Mouse (Mus musculus) erythroblast, adult 5-6 weeks (primary cell): ENCODE measurements around the gene Pde4b. TPM values are rescaled to one million over a fixed set of nuclear protein-coding genes. Genes with fewer than 3 reads are reported as not detected.

ENCODE experiments used
- ATAC-seq: replicated peaks from 2 replicates; pipeline ENCODE4 v1.8.0; 2016; ENCODE audit warnings: moderate number of reproducible peaks, mild to moderate bottlenecking, moderate TSS enrichment, inconsistent platforms; ENCODE audit not compliant: poor library complexity, low FRiP score, severe bottlenecking
- total RNA-seq, 2 experiments: library from RNA; stranded (forward) in 1 of 2; stranded (reverse) in 1 of 2; fragments of 150-400 nt in 1 of 2; fragments of 200-764, 138-1000 nt in 1 of 2; gene quantifications; 2 replicates each; pipeline versions ENCODE4 v1.2.3 to v1.2.4; 2015 to 2017; ENCODE audit warnings: low replicate concordance in 2 of 2

The Pde4b gene
- total RNA-seq, 2 experiments from 2014 or later = 2.3 to 5.4 TPM

DNA sequence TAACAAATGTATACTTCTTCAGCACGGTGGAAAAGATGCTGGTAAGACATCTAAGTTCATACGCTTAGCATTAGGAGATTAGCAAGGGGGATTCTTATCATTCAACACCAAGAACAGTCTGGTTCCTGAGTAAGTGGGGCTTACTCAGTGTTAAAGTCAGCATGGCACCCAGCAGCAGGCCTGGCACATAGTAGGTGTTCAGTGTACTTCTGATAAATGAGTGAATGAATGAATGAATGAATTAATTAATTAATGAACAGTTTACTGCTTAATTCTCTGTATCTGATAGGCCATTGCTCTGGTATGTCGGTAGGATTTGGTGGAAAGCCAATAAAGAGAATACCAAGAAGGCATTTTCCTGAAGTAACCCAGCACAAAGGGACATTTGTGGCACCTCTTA lies 476.9 kb downstream of the Pde4b start:
- ATAC-seq = no peak

DNA sequence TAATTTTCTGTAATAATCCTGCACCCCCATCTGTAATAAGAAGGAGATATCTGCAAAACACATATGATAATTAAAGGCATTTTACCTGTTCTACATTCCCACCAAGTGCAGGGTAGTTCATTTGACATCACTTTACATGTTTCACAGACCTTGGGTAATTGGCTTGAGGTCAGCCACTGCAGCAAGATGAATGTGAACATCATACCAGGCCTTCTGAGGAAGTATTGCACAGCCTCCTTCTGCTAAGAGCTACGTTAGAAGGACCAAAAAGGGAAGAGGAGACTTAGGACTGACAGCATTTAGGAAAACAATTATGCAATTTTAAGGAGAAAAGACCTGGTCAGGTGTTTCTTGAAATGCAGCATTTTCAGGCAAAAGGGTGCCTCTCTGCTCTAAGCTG lies 479.1 kb downstream of the Pde4b start:
- ATAC-seq = no peak

DNA sequence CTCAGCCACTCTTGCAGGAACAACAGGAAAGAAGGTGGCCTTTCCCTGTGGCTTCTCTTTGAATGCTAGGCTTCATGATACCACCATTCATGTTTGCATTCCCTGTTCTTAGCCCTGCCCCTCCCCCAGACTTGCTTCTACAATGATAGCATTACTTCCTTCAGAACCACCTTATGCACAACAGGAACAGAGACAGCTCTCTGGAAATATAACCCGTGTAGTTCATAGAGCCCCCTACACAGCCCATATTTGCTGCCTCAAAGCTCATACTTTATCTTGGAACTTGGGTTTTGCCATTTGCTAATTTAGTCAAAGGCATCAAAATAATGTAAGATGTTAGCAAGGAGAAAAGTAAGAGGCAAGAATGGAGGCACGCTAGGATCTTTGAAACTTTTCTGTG lies 479.8 kb downstream of the Pde4b start:
- ATAC-seq = no peak

DNA sequence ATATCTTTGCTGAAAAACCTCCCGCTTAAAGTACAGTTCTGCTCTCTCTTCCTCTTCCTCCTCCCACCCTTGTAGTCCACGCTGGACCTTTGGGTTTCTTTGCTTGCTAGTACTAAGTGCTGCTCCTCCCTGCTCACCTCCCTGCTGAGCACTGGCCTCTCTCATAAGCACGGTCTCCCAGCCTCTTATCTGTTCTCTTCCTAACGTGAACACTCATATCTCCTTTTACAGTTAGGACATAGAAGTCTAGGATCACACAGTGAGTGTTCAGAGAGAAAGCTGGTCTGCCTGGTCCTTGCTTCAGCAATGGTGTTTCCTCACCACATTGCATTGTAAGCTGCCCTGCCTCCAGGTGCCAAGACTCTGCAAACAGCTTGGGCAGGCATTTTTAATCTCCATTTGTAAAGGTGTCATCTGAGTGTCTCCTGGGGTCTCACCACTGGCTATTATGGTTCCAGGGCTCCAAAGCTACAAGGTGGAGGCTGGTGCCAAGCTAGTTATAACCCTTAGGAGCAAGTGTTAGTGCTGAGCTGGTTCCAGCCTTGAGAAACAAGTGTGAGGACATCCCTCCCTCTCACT lies 480.4 kb downstream of the Pde4b start:
- no peak for ATAC-seq

DNA sequence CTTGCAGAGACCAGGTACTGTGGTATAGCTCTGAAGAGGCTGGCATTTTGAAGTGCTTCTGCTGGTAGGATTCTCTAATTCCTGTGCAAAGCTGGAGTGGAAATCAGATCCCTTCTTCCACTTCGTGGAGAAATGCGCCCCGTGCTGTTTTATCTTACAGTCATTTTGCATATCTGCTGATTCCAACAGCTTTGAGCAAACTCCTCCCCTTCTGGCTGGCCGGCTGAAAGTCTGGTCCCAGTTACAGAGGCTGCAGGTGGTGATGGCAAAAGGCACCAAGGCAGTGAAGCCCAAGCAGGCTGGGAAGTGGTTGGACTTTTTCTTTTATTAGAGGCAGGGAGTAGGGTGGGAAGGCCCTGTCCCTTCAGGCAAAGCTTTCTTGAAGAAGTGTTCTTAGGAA lies 481.2 kb downstream of the Pde4b start:
- ATAC-seq = no peak

DNA sequence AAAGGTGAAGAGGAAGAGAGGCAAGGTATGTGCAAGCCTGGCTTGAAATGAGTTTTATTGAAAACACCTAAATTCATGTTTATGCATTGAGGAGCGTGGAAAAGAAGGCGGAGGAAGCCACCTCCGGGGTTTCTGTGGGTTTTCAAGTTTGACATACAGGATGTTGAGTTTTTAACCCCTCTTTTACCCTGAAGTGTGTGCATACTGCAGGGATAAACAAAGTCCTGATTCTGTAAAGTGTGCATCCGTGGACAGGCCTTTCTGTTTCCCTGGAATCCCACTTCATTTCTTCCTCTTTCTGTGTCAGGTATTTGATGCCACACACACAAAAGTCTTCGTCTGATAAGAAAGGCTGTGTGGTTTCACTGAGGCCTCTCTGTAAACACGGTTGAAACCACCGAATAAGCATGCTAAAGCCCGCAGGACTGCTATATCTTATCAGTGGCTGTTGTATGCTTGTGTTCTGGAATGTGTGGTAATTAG lies 481.8 kb downstream of the Pde4b start:
- ATAC-seq = no peak

DNA sequence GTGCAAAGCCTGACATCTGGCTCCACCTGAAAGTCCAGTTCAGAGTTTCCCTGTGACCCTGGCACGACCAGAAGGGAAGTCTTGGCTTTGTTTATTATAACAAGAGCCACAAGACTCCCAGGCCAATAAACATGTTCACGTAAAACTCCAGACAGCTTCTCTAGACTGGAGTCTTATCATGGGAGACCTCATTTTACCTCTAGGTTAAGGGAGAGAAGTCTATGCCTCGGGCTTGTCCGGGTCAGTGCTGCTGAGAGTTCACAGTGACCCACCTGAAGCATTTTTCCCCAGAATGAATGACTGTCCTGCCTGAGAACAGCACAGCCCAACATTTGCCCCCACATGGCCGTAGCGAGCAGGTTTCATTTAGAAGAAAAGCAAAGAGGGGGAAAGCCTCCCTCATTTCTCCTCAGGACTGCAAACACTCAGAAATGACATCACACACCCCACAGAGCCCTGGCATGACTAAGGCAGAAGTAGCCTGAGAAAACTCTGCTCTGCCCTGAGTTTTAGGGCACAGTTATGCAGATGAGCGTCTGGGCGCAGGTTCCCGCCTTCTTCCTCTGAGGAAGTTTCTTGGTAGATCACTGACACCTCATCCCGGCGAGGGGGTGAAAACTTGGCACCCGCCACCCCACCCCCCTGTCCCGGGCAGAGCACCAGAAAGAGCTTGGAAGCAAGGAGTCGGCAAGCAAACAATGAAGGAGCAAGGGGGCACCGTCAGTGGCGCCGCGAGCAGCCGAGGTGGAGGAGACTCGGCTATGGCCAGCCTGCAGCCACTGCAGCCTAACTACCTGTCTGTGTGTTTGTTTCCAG lies 482.8 kb downstream of the Pde4b start:
- ATAC-seq = peak; percentile 77

DNA sequence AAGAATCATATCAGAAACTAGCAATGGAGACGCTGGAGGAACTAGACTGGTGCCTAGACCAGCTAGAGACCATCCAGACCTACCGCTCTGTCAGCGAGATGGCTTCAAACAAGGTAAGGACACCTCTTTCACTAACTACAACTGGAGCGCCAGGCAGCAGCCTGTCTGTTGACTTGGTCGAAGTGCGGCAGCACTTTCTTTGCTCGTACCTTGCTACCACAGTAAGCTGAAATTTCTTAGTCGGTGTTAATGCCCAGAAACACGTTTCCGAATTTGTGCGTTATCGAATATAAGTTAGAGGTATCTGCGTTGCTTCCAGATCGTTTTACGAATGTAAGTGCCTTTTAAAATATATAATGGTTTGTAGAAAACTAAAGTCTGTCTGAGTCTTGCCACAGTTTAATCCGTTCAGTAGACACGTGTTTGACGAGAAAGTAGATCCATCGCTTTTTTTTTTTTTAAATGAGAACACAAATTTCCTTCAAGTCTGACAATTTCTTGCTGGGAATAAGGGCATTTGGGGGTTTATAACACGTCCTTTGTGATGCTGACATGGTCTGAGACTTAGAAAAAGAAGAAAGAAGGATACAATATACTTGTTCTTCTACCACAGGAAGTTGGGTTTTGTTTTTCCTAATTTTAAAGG lies 483.5 kb downstream of the Pde4b start:
- peak; percentile 61; the same call in 1 of the 2 replicates for ATAC-seq

DNA sequence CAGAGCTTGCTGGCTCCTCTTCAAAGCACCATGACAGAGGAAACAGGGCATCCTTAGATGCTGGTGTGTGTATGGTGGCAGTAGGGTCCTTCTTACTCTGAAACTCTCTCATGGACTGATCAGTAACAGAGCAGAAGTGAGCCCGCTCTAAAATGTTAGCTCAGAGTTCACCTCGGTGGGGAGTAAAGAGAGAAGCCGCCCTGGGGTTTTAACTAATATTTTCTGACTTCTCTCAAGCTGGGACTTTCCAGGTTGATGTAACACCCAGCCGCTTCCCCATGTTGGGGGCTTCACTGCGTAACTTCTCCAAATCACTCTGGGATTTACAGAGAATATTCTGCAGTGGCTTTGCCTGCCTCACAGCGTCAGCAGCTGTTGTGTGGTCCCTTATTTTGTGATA lies 484.7 kb downstream of the Pde4b start:
- ATAC-seq = no peak

DNA sequence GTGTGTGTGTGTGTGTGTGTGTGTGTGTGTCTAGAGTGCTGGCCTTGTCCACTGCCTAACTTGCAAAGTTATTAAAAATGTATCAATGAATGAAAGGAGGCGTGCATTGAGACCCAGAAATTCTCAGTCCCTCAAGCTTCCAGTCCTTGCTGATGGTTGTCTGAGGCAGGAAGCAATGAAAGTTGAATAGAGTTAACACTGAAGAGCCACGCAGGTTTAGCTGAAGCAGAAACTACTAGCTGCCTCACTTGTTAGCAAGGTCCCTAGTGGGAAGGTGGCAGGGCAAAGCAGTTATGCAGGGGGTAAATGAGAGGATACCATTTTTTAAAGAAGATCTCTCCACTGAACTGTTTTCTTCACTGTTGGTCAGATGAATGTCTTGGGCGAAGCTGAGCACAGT lies 485.2 kb downstream of the Pde4b start:
- ATAC-seq = no peak

DNA sequence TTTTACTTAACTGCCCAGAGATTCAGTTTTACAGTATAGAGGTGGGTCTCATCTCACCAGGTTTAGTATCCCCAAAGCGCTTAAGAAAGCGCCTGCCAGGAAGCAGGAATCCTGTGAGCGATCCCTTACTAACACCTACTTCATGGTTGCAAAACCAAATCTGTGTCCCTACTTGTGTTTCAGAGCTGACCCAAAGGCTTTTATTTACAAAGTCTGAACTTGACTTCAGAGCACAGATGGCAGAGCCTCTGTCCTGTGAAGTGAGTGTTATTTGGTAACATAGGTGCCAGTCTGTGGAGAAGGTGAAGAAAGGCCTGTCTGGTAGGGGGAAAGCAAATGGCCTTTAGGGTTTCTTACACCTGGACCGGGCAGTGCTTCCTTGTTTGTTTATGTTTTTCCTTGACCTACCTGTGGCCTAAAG lies 486.0 kb downstream of the Pde4b start:
- no peak for ATAC-seq

DNA sequence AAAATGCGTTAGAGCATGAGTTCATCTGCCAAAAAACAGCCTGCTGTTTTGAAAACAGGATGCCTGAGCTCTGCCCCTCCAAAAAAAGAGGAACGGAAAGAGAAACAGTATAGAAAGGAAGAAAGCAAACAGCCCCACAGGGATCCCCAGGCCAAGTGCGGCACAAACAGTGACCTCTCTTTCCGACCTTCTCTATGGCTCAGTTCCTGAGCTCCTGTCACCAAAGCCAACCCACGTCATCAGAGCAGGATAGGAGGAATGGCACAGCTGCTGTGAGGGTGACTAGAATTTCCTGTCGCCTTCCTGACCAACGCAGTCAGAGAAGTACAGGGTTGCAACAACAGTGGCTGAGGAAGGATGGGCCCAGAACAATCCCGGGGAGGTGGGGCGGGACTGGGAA lies 486.9 kb downstream of the Pde4b start:
- ATAC-seq = no peak

DNA sequence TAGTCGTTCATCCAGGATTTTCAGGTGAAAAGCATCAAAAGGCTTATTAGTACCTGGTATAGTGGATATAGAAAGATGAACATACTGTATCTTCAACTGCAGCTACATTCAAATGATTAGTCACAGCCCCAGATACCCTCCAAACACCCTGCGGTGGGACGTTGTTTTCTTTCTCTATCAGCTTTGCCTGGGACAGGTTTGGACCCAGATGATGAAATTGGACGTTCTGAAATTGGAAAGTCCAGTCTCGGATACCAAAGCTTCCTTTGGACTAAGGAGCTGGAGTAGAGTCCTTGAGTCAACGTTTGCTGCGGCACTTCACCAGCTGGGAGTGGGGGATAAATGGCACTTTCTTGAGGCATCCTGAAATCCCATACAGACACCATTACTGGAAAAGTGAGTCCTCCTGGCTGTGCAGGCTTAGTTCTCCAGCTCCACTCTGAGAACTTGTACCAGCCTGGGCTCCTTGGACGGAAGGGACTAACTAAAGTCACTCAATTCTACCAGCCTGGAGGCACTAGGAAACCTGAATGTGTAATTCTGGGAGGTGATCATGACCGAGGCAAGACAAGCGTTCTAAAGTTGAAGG lies 487.4 kb downstream of the Pde4b start:
- no peak for ATAC-seq

DNA sequence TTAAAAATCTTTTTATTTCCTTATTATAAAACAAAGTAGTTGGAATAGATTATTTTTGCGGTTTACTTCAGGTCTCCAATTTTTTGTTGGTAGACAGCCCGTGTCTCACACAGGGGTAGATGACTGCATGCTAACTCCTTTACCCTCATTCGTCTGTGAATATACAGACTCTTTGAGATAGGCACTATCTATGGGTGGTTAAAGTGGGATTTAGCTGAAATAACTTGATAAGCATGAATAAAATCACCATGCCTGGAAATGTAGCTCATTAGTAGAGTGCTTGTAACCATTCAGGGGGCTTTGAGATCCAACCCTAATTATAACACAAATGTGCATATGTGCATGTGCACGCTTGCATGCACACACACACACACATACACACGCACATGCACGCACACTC lies 488.8 kb downstream of the Pde4b start:
- ATAC-seq = no peak

DNA sequence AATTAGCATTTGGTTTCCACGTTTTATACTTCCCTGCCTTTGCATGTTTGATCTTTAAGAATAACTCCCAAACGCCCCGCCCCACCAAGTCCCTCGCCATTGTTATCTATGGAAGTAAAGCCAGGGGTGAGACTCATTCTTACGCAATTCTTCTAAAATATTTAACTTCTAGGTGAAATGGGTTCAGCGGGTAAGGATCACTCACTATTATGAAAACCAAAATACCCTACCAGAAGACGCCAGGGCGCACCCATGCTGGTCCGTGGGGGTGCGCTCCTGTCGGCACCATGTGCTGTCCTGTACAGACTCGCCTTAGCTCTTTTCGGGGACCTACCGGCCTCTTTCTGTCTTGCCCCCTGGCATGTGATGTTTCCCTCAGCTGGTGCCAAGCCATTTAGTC lies 490.3 kb downstream of the Pde4b start:
- no peak for ATAC-seq

DNA sequence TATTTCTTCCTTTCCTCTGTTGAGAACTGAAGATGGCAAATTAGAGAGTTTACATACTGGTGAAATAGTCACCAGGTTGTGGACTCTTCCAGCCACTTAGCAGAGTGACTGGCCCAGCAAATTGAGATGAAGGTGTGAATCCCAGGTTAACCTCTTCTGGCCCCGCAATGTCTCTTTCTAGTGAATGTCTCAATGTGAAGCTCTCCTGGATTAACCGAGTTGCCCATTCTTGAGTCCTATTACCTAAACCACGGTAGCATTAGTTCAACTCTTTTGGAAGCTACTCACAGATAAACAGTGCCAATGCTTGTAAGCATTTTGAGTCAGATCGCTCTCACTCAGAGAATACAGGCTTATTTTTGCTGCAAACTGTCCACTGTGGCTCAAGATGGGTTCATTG lies 491.7 kb downstream of the Pde4b start:
- ATAC-seq = no peak

DNA sequence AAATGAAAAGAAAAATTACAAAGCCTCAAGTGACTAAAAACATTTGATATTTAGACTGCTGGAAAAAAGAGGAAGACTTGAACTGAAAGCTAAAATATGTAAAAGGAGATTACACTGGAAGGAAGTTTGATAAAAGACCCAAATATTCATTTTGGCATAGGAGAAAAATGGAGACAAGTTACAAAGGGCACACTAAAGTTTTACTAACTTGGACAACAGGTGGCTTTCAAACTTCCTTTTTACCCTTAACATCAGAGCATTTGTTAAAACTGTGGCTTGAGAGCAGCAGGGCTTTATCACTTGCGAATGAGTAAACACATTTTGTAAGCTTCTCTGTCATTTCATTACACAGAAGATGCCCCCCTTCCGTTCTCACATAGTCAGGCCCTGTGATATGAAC lies 492.4 kb downstream of the Pde4b start:
- no peak for ATAC-seq

DNA sequence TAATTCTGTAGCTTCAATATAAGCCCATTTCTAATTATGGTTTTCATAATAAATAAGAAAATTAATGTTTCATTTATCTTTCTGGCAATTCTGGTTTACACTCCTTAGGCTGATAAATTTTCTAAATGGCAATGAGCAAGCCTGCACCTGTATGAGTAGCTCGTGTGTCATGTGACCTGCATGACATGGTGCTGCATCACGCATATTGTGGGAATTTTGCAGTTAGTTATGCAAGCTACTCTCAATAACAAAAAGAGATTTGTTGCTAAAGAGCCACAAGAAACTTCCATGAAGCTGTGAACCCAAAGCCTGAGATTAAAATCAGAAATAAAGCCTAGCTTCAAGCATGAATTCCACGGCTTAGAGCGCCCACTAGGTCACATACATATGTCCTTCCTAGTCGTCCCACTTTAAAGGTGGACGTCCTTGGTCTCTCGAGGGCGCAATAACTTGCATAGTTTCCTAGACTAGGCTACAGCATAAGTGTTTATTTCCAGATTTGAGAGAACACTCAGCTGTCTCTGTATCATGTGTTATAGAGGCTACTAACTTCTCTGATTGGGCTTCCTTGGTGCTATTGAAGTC lies 494.9 kb downstream of the Pde4b start:
- ATAC-seq = no peak

DNA sequence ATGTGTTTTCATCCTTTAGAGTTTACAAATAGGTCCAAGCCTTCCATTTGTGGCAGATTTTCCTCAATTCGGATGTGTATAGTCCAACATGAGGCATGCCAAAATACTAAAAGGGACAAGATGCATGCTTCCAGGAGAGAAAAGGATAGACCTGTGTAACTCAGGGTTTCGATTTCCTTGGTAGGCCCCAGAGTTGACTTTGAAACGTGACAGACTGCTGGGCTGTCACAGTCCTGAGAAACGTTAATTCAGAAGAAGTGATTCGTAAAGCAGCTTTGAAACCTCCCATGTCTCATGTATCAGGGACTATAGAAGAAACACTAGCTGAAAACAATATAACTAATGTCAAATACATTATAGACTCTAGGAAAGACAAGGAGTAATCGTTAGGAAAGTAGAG lies 495.6 kb downstream of the Pde4b start:
- no peak for ATAC-seq

DNA sequence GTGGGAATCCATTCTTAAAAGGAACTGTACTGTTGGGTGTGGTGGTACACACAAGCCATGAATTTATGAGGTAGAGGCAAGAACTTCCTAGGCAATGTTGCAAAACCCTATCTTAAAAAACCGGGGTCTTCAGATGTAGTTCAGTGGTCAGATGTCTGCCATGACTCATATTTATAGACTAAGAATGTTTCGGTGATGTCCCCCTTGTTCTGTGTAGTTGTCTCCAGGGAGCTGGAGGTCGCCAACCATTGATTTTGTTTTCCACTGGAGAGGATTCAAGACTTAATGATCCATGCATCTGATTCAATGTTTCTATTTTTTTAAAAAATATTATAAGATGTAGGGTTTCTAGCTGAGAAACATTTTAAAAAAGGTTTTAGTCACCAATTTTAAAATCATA lies 496.1 kb downstream of the Pde4b start:
- no peak for ATAC-seq
